Mouse (Mus musculus) embryonic facial prominence, embryonic 14.5 days (tissue): ENCODE data around the gene Rxrb. TPM values are rescaled to one million over a fixed set of nuclear protein-coding genes. Genes with fewer than 3 reads are reported as not detected.

Source experiments
- ATAC-seq: fragments of 200-750 bp; cut with Nextera tagmentation; 2 replicates; pipeline ENCODE4 v1.8.0; 2017; ENCODE audit warnings: low read depth, moderate number of reproducible peaks, moderate TSS enrichment
- DNase-seq: peaks from one replicate; pipeline ENCODE4 v3.0.0-alpha.2; 2015; ENCODE audit warnings: low spot score
- H3K27ac ChIP-seq: fragments of 300-500 bp; sonication (generic); replicated peaks from 2 replicates; pipeline ENCODE4 v1.5.1; 2014; ENCODE audit warnings: low read depth, mild to moderate bottlenecking, low read length, moderate library complexity
- H3K27me3 ChIP-seq: fragments of 300-500 bp; sonication (generic); replicated peaks from 2 replicates; pipeline ENCODE4 v1.6.1; 2014; ENCODE audit warnings: low read length; ENCODE audit not compliant: control insufficient read depth, insufficient read depth
- H3K36me3 ChIP-seq: fragments of 300-500 bp; sonication (generic); 2 replicates; pipeline ENCODE4 v1.6.1; 2014; ENCODE audit warnings: low read length, mixed read lengths; ENCODE audit not compliant: control insufficient read depth, insufficient read depth
- H3K4me1 ChIP-seq: fragments of 300-500 bp; sonication (generic); 2 replicates; pipeline ENCODE4 v1.6.1; 2014; ENCODE audit warnings: antibody characterized with exemption, low read length; ENCODE audit not compliant: control insufficient read depth, insufficient read depth
- H3K4me2 ChIP-seq: fragments of 300-500 bp; sonication (generic); 2 replicates; pipeline ENCODE4 v1.6.1; 2014; ENCODE audit warnings: low read depth, mild to moderate bottlenecking, low read length, moderate library complexity, mixed read lengths
- H3K4me3 ChIP-seq: fragments of 300-500 bp; sonication (generic); 2 replicates; pipeline ENCODE4 v1.5.1; 2014; ENCODE audit warnings: low read depth, mild to moderate bottlenecking, low read length
- H3K9ac ChIP-seq: fragments of 300-500 bp; sonication (generic); 2 replicates; pipeline ENCODE4 v1.6.1; 2014; ENCODE audit warnings: low read depth, mild to moderate bottlenecking, low read length, moderate library complexity, mixed read lengths
- H3K9me3 ChIP-seq: fragments of 300-500 bp; sonication (generic); 2 replicates; pipeline ENCODE4 v1.6.1; 2016; ENCODE audit warnings: low read length; ENCODE audit not compliant: control insufficient read depth
- WGBS: fragments of 180-500 bp; shearing (Covaris S2); extraction: QIAGEN DNeasy Blood & Tissue Kit; methylation state at CpG from one replicate; pipeline ENCODE4 v1.1.7; 2014; 5-methylcytosine and 5-hydroxymethylcytosine counted together
- polyA plus RNA-seq: library from polyadenylated mRNA; unstranded; fragments of >200 nt; fragmentation: Nextera tagmentation; extraction: Ambion mirVana; gene quantifications from 2 replicates; pipeline ENCODE4 v1.2.1, GENCODE M21; 2014

Rxrb gene
- polyA plus RNA-seq, 1 experiment from 2014 or later = 26.0 TPM

- DNase-seq = no peak
- no peaks in the 10 kb centered on the region for H3K9me3 ChIP-seq
- no peak for ATAC-seq
- H3K27ac ChIP-seq = no peak overlapping the region
- no peak overlapping the region for H3K4me2 ChIP-seq
- H3K36me3 ChIP-seq = no peaks in the 10 kb centered on the region; the same call in 1 of the 2 replicates
- H3K27me3 ChIP-seq = no peaks in the 10 kb centered on the region
- H3K4me1 ChIP-seq = no peaks in the 10 kb centered on the region
- H3K9ac ChIP-seq = no peak overlapping the region
- H3K4me3 ChIP-seq = no peak overlapping the region
- 72% methylated on average over 7 of the region's 7 CpGs for WGBS
Observed at GRCm38 (mm10) chr17:34057224-34057623, 25.6 kb downstream of the Rxrb start.

GRCm38 (mm10) chr17:34068864-34069263, 37.3 kb downstream of the Rxrb start:
- 0 out of 2 replicates have a peak, but pooled peaks have one; percentile 39 for ATAC-seq
- 0 out of 2 replicates have a peak, but pooled peaks cover 3% of the 10 kb centered on the region for H3K36me3 ChIP-seq
- H3K9ac ChIP-seq = no peak overlapping the region
- H3K9me3 ChIP-seq = no peaks in the 10 kb centered on the region
- H3K27me3 ChIP-seq = no peaks in the 10 kb centered on the region
- no peak overlapping the region for H3K27ac ChIP-seq
- H3K4me2 ChIP-seq = no peak overlapping the region
- 51% methylated on average over 3 of the region's 3 CpGs for WGBS
- no peaks in the 10 kb centered on the region for H3K4me1 ChIP-seq
- no peak overlapping the region for H3K4me3 ChIP-seq
- peak; percentile 19 for DNase-seq

- no peaks in the 10 kb centered on the region for H3K9me3 ChIP-seq
- WGBS = 74% methylated on average over 5 of the region's 5 CpGs
- H3K4me2 ChIP-seq = no peak overlapping the region
- H3K36me3 ChIP-seq = no peaks in the 10 kb centered on the region
- H3K27ac ChIP-seq = no peak overlapping the region
- no peaks in the 10 kb centered on the region for H3K4me1 ChIP-seq
- H3K9ac ChIP-seq = no peak overlapping the region
- peaks cover 9% of the 10 kb centered on the region for H3K27me3 ChIP-seq
- no peak for ATAC-seq
- H3K4me3 ChIP-seq = no peak overlapping the region
- no peak for DNase-seq
Observed at GRCm38 (mm10) chr17:34072091-34072490, 40.5 kb downstream of the Rxrb start.

DNA sequence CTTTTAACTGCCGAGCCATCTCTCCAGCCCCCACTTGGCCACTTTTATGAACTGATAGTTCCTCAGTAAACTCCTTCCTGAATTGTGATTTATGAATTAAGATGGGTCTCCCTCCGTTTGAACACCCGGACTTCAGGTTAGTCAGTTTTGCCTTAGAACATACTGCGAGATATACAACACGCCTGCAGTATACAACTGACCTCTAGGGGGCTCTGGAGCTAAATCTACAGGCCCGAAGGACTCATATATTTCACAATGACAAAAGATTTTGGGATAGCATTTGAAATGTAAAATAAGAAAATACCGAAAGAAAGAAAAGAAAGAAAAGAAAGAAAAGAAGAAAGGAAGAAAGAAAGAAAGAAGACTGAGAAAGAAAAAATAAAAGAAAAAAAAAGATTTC, 43.7 kb downstream of the Rxrb start:
- no peak for ATAC-seq
- Histone ChIP-seq H3K4me3 (no peak overlapping the region), H3K27ac (no peak overlapping the region), H3K36me3 (no peaks in the 10 kb centered on the region), H3K4me1 (no peaks in the 10 kb centered on the region), H3K9ac (no peak overlapping the region), H3K27me3 (peaks cover 12% of the 10 kb centered on the region), H3K4me2 (no peak overlapping the region), H3K9me3 (no peaks in the 10 kb centered on the region)
- 46% methylated on average over 7 of the region's 7 CpGs for WGBS
- peak; percentile 41 for DNase-seq

GRCm38 (mm10) chr17:34077549-34077948, 45.9 kb downstream of the Rxrb start:
- peak; percentile 80 for DNase-seq
- H3K4me1 ChIP-seq = no peaks in the 10 kb centered on the region
- 1% methylated on average over 9 of the region's 9 CpGs for WGBS
- no peak overlapping the region for H3K9ac ChIP-seq
- H3K4me2 ChIP-seq = no peak overlapping the region
- no peaks in the 10 kb centered on the region for H3K36me3 ChIP-seq
- ATAC-seq = no peak
- H3K4me3 ChIP-seq = no peak overlapping the region
- no peaks in the 10 kb centered on the region for H3K9me3 ChIP-seq
- H3K27me3 ChIP-seq = peaks cover 12% of the 10 kb centered on the region
- no peak overlapping the region for H3K27ac ChIP-seq

GRCm38 (mm10) chr17:34078148-34078547, 46.5 kb downstream of the Rxrb start:
- WGBS = 68% methylated on average over 4 of the region's 4 CpGs
- ATAC-seq (no peak), DNase-seq (no peak)
- Histone ChIP-seq H3K36me3 (no peaks in the 10 kb centered on the region), H3K4me1 (no peaks in the 10 kb centered on the region), H3K27me3 (peaks cover 12% of the 10 kb centered on the region), H3K4me2 (no peak overlapping the region), H3K9ac (no peak overlapping the region), H3K4me3 (no peak overlapping the region), H3K27ac (no peak overlapping the region), H3K9me3 (no peaks in the 10 kb centered on the region)

- 91% methylated on average over 11 of the region's 11 CpGs for WGBS
Observed at GRCm38 (mm10) chr17:34079002-34079401, 47.4 kb downstream of the Rxrb start.

DNA sequence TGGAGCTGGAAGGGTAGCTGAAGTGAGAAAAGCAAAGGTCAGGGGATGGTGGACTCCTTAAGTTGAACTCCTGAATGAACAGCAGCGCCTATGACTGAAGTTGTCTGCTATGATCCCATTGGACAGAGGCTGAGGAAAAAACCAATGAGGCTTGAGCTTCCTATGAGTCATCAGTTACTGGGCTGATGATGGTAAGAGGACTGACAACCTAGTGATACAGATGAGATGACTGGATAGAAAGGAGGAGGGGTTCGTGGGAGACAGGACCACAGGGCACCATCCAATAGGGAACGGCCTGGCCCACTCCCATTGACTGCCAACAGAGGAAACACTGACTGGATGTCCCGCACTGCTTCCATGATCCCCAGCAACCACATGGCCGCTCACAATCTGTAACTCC, 48.0 kb downstream of the Rxrb start:
- Histone ChIP-seq H3K36me3 (no peaks in the 10 kb centered on the region), H3K27ac (no peak overlapping the region), H3K9me3 (no peaks in the 10 kb centered on the region), H3K9ac (no peak overlapping the region), H3K4me1 (no peaks in the 10 kb centered on the region), H3K4me2 (no peak overlapping the region), H3K27me3 (peaks cover 12% of the 10 kb centered on the region), H3K4me3 (no peak overlapping the region)
- 16% methylated on average over 5 of the region's 5 CpGs for WGBS
- DNase-seq (peak; percentile 83), ATAC-seq (peak; percentile 75)

More at GRCm38 (mm10) chr17:34079002-34079401, 47.4 kb downstream of the Rxrb start:
- Histone ChIP-seq H3K4me3 (no peak overlapping the region), H3K4me2 (no peak overlapping the region), H3K36me3 (no peaks in the 10 kb centered on the region), H3K27me3 (peaks cover 12% of the 10 kb centered on the region), H3K4me1 (no peaks in the 10 kb centered on the region), H3K9me3 (no peaks in the 10 kb centered on the region), H3K27ac (no peak overlapping the region), H3K9ac (no peak overlapping the region)
- ATAC-seq (no peak), DNase-seq (no peak)

DNA sequence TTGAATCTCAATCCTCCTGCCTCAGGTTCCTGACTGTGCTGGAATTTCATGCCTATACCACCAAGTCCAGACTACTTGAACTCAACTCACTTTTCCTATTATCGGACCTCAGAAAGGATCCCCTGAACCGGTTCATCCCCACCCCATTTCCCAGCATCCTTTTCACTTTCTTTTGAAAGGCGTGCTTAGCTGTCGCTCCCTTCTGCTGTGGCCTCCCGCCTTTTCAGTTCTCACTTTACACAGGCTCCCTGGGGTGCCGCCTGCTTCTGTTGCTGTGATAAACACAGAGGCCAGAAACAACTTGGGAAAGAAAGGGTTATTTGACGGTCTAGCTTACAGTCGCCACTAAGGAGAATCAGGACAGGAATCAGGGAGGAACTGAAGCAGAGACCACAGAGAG, 51.5 kb downstream of the Rxrb start:
- H3K36me3 ChIP-seq = no peaks in the 10 kb centered on the region
- H3K4me3 ChIP-seq = no peak overlapping the region
- no peaks in the 10 kb centered on the region for H3K4me1 ChIP-seq
- ATAC-seq (no peak), DNase-seq (peak; percentile 35)
- no peak overlapping the region for H3K4me2 ChIP-seq
- H3K27ac ChIP-seq = no peak overlapping the region
- 7% methylated on average over 8 of the region's 8 CpGs for WGBS
- H3K27me3 ChIP-seq = no peaks in the 10 kb centered on the region
- H3K9ac ChIP-seq = no peak overlapping the region
- no peaks in the 10 kb centered on the region for H3K9me3 ChIP-seq
